Mouse (Mus musculus) retina, postnatal 7 days (tissue): ENCODE data around the gene Dmrtc1c1.
"Not testable (repeated sequence)": the region's sequence is repeated elsewhere in the genome, so short reads cannot be mapped to it uniquely, and the experiment has no call there.

Experiments
- DNase-seq: peaks from one replicate; pipeline ENCODE4 v3.0.0-alpha.2; 2012; ENCODE audit warnings: low read depth, low spot score

Dmrtc1c1 gene

DNA sequence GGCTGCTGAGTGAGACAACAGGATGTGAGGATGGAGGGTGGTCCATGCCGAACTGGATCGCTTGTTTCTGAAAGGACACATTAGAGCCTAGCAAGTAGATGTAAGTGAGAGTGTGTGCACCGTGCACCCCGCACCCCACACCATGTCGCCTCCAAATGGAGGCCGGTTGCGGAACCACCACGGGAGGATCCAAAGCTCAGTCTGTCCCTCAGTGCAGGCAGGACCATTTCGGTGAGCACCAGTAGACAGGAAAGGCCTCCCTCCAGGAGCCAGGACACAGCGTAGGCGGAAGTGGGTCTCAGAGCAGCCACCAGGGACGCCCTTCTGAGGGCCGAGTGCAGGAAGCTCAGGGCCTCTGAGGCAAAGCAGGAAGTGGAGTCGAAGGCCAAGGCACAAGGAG lies at the start of gene Dmrtc1c1:
Gene Dmrtc1c1, plus strand, starts transcription at position 301 of the 400 bp plus-strand sequence.
- not testable (repeated sequence) for DNase-seq

DNA sequence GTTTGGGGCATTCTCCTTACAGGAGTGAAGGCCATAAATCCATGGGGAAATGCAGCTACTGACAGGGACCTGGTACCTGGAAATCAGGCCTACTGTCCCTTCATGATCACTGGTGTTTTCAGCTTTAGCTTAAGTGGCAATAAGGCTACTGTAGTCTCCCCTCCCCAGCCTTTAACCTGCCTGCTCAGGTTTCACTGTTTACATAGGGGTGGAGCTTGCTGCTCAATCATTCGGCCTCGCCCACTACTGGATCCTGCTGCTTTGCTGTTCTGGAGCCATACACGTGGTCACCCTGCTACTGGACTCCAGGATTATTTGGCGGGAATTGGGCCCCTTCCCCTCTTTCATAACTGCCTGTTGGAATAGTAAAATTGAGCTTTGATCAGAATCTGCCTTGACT lies 36.9 kb upstream of the Dmrtc1c1 start:
- DNase-seq = no peak

DNA sequence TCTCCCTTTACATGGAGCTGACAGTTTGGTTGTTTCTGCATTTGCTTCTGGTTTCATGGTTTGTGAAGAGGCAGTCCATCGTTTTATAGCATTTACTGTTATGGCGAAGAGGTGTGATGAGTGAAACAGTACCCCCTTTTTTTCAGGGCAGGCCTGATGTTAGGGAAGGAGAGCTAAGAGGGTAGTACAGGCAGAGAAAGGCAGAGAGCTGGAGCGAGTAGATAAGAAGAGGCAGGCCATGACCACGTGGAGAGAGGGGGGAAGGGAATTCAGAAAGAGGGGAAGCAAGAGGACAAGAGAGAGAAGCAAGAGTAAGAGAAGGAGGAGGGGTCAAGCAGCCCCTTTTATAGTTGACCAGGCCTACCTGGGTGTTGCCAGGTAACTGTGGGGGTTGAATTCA lies 9.5 kb downstream of the Dmrtc1c1 start:
- DNase-seq = no peak

DNA sequence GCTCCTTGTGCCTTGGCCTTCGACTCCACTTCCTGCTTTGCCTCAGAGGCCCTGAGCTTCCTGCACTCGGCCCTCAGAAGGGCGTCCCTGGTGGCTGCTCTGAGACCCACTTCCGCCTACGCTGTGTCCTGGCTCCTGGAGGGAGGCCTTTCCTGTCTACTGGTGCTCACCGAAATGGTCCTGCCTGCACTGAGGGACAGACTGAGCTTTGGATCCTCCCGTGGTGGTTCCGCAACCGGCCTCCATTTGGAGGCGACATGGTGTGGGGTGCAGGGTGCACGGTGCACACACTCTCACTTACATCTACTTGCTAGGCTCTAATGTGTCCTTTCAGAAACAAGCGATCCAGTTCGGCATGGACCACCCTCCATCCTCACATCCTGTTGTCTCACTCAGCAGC lies 51.8 kb downstream of the Dmrtc1c1 start, which contains the start of gene Dmrtc1c2:
Gene Dmrtc1c2, minus strand, starts transcription at position 101 of the 400 bp plus-strand sequence.
- not testable (repeated sequence) for DNase-seq
